Mouse (Mus musculus) adrenal gland, adult 2 months (tissue): ENCODE results near the gene Asb8. TPM values are rescaled to one million over a fixed set of nuclear protein-coding genes. Genes with fewer than 3 reads are reported as not detected.
A peak's percentile ranks its signal among the peaks of the same experiment; 100 is the strongest.

Experiments
- DNase-seq: peaks from one replicate; pipeline ENCODE4 v3.0.0; 2021
- polyA plus RNA-seq: library from polyadenylated mRNA; depleted of rRNA; stranded (reverse); fragments of >200 nt; gene quantifications from 2 replicates; pipeline ENCODE4 v1.2.3, GENCODE M21; 2012
- total RNA-seq, 2 experiments: library from RNA; stranded (reverse); gene quantifications; 2 replicates each; pipeline ENCODE4 v1.2.3; 2021

Gene Asb8
- total and polyA plus RNA-seq, 3 experiments, result 28.5 to 43.0 (median 37.3) TPM

DNA sequence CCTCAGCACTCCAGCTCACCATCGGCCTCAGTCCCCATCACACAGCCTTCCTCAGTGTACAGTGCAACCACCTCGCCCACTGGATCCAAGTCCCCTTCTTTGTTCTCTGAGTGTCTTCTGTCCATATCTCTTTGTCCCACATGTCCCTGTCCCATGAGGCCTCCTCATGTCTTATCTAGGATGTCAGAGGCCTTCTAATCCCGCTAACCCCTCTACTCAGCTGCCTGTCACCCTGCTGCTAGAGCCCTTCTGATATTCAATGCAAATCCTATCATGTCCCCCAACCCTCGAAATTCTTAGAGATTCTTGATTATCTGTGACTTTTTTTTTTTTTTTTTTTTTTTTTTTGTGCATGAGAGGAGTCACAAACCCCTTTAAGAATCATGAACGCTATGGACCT lies 49.1 kb downstream of the Asb8 start:
- DNase-seq, result no peak

DNA sequence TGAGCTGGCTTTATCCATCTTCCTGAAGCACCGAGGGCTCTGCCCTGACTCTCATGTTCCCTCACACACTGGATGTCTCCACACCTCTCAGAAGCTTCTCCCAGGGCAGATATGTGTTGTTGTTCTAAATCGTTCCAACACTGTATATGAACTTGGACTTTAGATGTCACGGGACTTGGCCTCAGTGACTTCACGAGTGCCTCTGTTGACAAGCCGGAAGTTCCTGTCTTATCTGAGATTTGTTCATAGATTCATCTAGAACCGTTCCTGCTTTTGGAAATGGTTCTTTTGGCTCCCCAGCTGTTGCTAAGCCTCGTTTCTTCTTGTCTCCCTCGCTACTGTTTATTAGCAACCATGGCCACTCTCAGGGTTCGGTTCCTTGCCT lies 49.7 kb downstream of the Asb8 start:
- no peak for DNase-seq

DNA sequence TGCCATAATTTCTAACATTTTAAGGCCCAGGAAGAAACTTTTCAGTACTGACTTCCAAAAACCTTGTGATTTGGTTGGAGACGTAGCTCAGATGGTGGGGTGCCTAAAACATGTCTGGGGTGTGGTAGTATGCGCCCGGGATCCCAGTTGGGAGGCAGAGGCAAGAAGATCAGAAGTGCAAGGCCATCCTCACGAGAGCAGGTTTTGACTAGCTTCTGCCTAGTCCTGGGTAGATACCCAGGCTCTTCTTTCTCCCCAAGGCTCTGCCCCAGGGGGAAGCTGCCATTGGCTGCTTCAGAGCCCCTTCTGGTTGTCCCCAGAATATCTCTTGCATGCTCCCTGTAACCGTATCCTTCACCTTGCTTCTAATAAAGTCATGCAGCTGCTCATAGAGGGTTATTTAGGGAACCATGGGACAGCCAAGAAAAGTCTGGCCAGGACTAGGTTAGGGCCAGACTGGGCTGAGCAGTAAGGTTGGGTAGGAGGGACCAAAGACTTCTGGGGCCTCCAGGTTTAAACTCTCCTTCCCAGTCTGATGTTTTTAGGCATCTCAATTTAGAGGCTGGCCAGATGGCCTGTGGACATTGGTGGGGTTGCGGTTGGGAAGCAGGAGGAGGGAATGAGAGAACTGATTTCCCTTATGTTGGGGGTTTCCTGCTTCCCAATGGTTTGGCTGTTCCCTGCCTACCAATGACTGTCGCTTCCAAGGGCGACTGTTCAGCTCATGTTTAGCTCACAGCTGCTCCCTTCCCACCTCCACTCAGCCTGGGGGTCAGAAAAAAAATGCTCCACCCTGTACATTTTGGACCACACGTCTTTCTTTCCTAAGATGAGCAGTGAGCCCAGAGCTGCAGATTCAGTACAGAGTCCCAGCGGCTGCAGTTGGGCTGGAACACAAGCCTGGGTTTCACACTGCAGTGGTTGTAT lies 50.3 kb downstream of the Asb8 start:
- DNase-seq, result no peak

DNA sequence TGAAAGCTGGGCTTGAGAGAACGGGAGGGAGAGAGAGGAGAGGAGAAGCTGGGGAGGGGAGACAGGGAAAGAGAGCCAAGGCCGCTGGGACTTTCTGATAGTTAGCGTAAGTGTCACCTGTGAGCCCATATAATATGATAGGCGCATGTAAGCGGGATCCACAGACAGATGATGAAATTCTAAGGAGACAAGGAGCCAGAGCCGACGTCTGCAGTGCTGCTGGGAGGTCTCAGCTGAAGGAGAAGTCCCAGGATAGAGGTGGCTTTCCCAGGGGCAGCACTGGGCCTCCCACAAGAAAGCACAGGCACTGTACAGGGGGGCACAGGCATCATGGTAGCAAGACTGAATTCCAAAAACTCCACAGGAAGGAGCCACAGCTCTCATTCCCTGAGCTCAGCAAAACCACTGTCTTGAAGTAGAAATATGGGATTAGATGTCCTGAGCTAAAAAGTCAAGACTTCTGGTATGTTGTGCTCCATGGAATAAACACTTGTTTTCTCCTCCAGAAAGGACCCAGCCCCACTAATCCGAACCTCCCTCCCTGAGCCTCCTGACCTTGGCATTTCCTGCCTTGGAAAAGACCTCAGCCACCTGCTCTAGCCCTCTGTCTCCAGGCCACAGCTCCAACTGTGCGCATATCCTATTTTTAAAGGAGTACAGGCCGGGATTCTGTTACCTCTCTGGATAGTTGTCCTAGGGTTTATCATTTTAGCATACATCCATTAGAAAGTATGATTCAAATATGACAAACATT lies 51.1 kb downstream of the Asb8 start:
- no peak for DNase-seq

DNA sequence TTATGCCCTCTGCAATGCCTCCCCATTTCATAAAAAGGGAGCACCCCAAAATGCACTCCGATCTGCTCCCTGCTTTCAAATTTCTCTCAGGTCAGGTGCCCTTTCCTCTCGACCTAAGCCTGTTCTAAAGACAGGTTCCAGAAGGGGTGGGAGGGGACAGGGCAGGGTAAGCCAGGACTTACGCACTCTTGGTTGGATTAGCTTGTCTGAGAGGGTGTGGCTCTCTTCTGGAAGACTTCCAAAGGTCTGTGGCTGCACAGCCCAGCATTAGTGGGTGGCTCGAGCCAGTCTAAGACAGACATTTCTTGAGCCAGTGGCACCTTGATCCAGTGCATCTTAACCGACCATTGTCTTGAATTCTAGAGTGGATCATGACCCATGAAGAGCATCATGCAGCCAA lies 53.6 kb downstream of the Asb8 start:
- DNase-seq, result no peak

DNA sequence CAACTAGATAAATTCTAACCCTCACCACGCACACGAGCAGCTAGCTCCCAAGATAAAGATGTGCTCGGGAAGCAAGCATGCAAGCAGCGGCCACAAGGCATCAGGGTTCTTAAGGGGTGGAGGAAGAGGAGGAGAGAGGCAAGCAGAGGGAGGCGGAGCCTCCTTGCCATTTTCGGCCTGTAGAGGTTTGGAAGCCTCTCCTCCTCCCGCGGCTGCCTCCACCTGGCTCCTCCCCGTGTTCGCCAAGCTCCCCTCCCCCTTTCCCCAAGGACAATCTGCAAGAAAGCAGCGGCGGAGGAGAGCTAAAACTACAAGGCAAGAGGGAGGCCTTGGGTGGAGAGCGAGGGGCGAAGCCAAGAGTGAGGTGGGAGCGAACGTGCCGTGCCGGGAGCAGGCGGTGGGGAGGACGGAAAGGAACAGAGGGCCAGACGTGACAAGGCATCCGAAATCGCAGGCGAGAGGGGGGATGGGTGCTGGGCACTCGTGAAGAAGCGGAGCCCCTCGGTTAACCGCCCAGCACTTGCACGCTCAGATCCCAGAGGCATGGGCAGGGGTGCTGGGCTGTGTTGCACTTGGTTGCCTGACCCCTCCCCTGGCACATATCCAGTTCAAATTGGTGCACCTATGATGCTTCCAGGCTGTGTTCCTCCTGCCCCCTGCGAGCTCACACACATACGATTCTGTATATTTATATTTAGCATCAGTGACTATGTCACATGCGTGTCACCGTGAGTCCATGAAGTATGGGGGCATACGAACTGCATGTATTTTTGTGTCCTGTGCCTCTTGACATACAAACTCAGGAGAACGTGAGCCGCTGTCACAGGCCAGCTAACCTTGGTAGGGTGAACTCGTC lies 56.9 kb downstream of the Asb8 start:
- DNase-seq, result peak; percentile 93

DNA sequence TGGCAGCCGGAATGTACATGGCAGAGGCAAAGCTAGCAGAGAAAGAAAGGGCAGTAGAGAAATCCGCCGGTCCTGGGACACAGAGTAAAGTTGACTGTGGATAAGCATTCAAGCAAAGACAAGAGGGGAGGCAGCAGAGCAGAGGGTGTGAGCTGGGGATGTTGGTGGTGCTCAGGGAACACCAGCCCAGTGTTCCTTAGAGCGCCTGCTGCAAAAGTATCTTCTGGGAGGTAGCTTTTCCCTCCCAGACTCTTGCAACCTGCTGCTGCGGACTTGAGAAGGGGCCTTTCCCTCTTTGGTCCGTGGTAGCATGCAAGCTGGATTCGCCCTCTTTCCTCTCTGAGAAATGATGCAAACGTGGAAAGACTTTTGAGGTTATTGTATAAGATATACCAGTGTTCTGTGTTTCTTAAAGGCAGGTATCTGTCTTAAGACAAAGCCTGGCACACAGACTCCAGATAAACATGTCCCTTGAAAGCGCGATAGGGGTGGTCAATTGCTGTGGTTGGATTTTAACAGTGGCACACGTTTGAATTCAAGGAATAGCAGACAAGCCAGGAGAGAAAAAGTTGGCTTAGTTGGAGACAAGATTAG lies 57.6 kb downstream of the Asb8 start:
- DNase-seq, result no peak

DNA sequence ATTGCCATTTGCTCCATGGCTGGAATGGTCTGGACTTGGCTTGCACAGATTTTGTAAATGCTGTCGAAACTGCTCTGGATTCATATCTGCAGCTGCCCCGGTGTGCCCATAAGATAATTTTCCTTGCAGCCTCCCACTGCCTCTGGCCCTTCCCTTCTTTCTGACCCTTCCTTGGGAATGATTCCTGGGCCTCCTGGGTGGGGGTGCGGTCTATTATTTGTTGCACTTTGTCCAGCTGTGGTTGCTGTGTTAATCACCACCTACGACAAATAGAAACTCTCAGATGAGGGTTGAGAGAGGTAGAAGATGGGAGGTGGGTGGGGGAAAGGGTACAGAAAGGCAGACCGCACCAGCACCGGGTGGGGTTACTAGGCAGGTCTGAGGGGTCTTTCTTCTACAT lies 58.2 kb downstream of the Asb8 start:
- no peak for DNase-seq

DNA sequence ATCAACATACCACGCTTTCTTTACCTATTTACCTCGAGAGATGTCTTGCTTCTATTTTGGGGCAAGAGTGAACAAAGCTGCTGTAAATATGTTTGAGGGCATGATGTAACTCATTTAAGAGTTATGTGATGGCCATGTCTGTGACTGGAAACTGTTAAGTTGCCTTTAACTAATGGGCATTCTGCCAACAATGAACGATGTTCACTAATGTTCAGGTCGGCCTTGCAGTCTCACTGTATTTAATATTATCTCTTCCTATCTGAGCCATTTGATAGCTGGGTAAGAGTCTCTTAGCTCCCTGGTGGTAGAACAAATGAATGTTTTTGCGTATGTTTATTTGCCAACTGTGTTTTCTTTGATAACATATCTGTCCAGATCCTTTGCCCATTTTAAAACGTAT lies 58.9 kb downstream of the Asb8 start:
- DNase-seq, result no peak

DNA sequence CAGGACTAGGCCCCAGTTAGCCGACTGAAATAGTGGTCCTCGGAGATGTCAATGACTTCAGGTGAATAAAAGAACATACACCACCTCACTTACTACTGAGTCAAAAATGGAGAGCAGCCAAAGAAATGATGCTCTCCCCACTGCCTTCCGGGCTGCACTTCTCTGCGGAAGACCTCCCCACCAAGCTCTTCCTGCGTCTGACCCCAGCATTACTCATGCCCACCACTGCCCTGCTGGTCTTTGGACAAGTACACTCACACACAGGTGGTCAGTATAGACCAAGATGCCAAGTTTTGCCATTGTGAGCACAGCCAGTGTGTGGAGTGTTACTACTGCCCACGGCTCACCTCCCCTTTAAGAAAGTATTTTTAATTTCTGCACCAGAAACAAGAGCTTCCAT lies 63.0 kb downstream of the Asb8 start:
- no peak for DNase-seq

DNA sequence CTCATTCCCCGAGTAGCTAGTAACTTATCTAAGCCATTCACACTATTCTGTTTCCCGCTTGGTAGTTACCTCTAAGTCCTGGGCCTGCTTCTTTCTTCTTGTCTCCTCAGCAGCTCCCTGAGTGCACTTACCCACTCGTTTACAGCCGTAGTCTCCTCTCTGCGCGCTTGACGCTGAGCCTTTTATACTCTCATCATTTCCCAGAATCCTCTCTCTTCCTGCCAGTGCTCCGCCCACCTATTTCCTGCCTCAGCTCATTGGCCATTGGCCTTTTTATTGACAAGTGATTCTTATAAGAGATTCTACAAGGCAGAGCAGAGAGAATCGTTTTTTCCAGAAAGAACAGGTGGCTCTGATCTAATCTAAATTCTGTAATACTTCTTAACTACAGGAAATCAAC lies 66.9 kb downstream of the Asb8 start:
- DNase-seq, result no peak

DNA sequence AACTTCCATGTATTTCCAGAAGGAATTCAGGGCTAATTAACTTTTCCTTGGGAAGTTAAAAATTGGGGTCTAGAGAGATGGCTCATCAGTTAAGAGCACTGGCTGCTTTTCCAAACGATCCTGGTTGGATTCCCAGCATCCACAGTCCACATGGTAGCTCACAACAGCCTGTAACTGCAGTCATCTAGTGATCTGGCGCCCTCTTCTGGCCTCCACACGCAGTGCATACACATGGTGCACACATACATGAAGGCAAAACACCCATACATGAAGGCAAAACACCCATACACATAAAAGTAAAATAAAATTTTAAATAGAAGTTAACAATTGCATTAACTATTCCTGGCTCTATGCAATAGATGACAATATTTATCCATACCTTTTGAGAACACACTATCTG lies 68.5 kb downstream of the Asb8 start:
- no peak for DNase-seq

DNA sequence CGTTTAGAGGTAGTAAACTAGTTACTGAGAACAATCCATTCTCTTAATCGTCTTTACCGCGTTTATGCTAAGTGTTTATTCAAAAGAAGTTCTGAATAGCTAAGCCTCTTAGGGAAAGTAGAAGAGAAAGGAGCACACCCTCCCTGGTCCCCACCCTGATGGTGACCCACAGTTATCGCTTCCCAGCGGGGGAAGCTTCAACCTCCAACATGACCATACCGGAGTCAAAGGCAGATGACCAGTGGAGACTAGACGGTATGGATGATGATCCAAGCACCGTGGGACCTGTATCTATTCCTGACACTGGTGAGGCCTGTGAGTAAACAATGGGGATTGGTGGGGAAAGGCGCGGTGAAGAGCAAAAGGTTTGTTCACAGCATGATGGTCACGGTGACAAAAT lies 70.5 kb downstream of the Asb8 start:
- DNase-seq, result no peak

DNA sequence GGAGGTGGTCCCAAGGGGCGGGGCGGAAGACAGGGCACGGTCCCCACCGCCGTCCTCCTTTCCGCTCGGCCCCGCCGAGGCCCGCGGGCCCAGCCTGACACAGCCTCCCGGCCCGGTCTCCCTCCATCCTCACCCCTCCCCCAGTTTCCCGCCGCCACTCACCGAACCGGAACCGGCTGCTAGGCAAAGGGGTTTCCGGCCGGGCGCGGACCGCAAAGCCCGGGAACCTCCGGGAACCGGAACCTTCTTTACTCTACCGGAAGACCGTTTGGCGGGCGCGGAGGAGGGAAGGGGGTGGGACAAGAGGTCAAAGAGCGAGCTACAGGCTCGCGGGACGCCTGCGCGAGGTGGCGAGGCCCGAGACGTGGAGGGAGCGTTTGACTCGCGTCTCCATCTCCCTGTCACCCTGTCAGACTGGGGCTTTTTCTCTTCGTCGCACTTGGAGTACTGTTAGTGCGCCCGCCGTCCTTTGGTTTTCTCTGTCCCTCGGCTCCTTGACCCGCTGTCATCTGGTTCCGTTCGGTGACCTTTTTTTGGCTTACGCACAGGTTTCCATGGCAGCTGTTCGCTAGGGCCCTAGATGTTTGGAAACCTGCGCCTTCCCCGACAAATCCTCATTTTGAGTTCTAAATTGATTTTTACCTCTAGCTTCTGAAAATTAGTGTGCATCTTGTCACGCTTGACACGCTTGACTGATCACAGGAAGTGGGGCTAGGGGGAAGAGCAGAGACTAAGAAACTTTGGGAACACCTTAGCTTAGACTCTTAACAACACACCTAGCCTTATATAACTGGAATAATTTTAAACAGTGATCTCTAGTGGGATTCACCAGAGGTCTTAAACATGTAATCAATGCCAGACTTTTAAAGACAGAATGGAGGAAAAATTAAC lies 72.1 kb downstream of the Asb8 start, which contains the start of gene Senp1:
Gene Senp1, minus strand, starts transcription at position 624 of the 891 bp plus-strand sequence.
- DNase-seq, result peak; percentile 94

DNA sequence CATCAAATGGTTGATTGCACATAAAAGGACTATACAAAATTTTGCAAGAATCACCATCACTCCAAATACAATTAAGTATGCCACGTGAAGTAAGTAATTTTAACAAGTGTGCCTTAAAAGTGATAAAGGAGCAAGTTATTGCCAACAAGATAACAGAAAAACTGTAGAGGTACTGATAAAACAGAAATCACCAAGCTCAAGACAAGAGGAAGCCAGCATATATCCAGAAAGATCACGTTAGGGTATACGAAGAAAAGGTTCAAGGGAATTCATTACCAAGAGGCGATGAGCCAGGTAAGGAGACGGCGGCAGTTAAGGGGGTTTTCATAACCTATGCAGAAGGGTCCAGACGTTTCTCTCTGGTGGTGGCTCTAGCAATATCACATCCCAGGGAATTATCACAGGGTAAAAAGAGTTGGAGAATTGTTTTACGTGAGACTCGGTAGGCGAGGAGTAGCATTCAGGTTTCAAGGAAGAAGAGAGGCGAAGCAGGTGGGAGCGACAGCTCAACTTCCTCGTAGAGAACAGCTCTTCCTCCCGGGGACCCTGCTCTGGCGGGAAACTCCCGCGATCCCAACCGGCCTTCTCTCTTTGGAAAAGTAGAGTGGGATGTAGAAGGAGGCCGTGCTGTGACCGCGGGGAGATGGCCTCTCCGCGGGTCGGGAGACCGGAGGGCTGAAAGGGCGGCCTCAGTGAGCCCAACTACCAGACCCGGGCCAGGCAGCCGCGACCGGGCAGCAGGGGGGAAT lies 72.9 kb downstream of the Asb8 start, which contains the start of gene Pfkm:
Gene Pfkm, plus strand, starts transcription at position 218 of the 749 bp plus-strand sequence.
- no peak for DNase-seq

DNA sequence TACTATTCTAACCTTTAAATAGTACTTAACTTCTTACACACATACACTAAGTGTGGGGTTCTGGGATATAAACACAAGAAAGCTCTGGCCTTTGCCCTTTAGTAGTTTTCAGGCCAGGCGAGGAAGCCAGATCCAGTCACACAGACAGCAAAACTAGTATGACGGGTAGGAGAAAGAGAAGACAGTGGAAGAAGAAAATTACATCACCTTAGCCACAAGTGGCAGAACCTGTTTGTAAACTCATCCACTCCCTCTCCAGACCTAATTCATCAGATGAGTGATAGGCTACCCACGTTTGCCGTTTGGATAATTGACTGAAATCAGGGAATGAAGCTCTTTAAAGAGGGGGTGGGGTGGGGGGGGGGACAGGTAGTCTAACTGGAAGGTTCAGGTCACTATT lies 73.6 kb downstream of the Asb8 start:
- DNase-seq, result no peak

DNA sequence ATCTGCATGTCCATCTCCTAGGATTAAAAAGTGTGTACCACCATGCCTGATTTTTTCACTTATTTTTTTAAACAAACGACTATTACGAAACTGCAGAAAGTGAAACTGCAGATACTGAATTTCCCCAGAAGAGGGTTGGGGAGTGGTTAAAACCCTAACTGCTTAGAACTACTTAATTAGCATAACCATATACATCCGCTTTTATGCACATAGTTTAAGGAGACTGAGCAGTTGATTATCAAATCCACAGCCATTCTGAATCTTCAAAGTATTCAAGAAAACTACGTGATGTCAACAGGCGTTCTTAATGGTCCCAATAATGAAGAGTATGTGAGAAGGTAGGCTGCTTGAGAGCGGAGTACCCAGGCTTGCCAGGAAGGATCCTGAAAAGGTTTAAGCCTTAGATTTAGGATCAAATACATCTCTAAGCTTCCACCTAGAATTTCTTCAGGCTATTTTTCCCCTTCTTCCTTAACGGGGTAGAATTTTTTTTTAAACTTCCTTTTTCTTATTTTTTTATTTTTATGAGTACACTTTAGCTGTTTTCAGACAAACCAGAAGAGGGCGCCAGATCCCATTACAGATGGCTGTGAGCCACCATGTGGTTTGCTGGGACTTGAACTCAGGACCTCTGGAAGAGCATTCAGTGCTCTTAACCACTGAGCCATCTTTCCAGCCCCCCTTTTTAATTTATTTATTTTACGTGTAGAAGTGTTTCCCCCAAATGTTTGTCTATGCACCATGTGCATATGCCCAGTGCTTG lies 75.8 kb downstream of the Asb8 start:
- peak; percentile 23 for DNase-seq

DNA sequence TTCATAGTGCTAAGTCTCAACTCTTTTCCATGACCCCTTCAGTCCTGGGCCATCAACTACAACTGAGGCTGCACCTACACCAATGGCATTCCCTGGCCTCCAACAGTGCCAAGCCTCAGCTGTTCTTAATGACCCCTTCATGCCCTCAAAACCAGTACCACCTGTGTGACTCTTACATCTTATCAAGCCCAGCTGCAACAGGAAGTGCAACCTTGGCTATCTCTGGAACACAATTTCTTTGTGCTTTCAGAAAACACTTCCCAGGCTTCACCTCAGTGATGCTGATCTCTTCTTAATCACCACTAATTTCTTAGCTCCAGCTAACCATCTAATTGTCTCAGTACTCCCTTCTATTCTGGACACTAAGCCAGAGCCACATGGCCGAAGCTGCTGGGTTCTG lies 76.5 kb downstream of the Asb8 start:
- no peak for DNase-seq
